Mouse (Mus musculus) forebrain, embryonic 11.5 days (tissue): Measurements from ENCODE around the gene Eif1b. TPM values are rescaled to one million over a fixed set of nuclear protein-coding genes. Genes with fewer than 3 reads are reported as not detected.
A peak's percentile ranks its signal among the peaks of the same experiment; 100 is the strongest.
"Not testable (repeated sequence)": the region's sequence is repeated elsewhere in the genome, so short reads cannot be mapped to it uniquely, and the experiment has no call there.

Experiments used
- ATAC-seq: fragments of 200-750 bp; cut with Nextera tagmentation; replicated peaks from 2 replicates; pipeline ENCODE4 v1.8.0; 2017; ENCODE audit warnings: moderate TSS enrichment; ENCODE audit not compliant: low FRiP score
- DNase-seq: peaks from one replicate; pipeline ENCODE4 v3.0.0-alpha.2; 2017; ENCODE audit warnings: low spot score
- H3K27ac ChIP-seq: fragments of 300-500 bp; sonication (generic); 2 replicates; pipeline ENCODE4 v1.5.1; 2014; ENCODE audit warnings: low read depth, low read length
- H3K27me3 ChIP-seq: fragments of 300-500 bp; sonication (generic); 2 replicates; pipeline ENCODE4 v1.6.1; 2014; ENCODE audit warnings: mild to moderate bottlenecking, low read length, mixed read lengths; ENCODE audit not compliant: control insufficient read depth, insufficient read depth
- H3K36me3 ChIP-seq: fragments of 300-500 bp; sonication (generic); 2 replicates; pipeline ENCODE4 v1.6.1; 2014; ENCODE audit warnings: mild to moderate bottlenecking, low read length, moderate library complexity, mixed read lengths; ENCODE audit not compliant: control insufficient read depth, insufficient read depth
- H3K4me1 ChIP-seq: fragments of 300-500 bp; sonication (generic); replicated peaks from 2 replicates; pipeline ENCODE4 v1.6.1; 2014; ENCODE audit warnings: low read length, mixed read lengths; ENCODE audit not compliant: control insufficient read depth, insufficient read depth
- H3K4me2 ChIP-seq: fragments of 300-500 bp; sonication (generic); 2 replicates; pipeline ENCODE4 v1.6.1; 2014; ENCODE audit warnings: low read depth, mild to moderate bottlenecking, low read length, moderate library complexity, mixed read lengths; ENCODE audit not compliant: severe bottlenecking
- H3K4me3 ChIP-seq: fragments of 300-500 bp; sonication (generic); 2 replicates; pipeline ENCODE4 v1.5.1; 2014; ENCODE audit warnings: low read depth, low read length
- H3K9ac ChIP-seq: fragments of 300-500 bp; sonication (generic); 2 replicates; pipeline ENCODE4 v1.6.1; 2014; ENCODE audit warnings: low read length
- H3K9me3 ChIP-seq: fragments of 300-500 bp; sonication (generic); 2 replicates; pipeline ENCODE4 v1.6.1; 2016; ENCODE audit warnings: low read length, mixed read lengths; ENCODE audit not compliant: control insufficient read depth
- WGBS: fragments of 180-500 bp; shearing (Covaris S2); extraction: QIAGEN DNeasy Blood & Tissue Kit; methylation state at CpG from one replicate; pipeline ENCODE4 v1.1.7; 2014; 5-methylcytosine and 5-hydroxymethylcytosine counted together
- polyA plus RNA-seq: library from polyadenylated mRNA; unstranded; fragments of >200 nt; fragmentation: Nextera tagmentation; extraction: Ambion mirVana; gene quantifications from 2 replicates; pipeline ENCODE4 v1.2.1, GENCODE M21; 2014

Eif1b gene
- polyA plus RNA-seq, 1 experiment from 2014 or later: 346 TPM

GRCm38 (mm10) chr9:120528815-120529510, 36.9 kb downstream of the Eif1b start:
- Histone ChIP-seq H3K27me3 (no peaks in the 10 kb centered on the region), H3K9me3 (no peaks in the 10 kb centered on the region), H3K4me2 (no peak overlapping the region), H3K4me3 (no peak overlapping the region), H3K9ac (no peak overlapping the region), H3K36me3 (no peaks in the 10 kb centered on the region), H3K4me1 (peaks cover 3% of the 10 kb centered on the region; the same call in 1 of the 2 replicates), H3K27ac (no peak overlapping the region)
- no peak for ATAC-seq
- WGBS: 85% methylated on average over 17 of the region's 17 CpGs
- no peak for DNase-seq

GRCm38 (mm10) chr9:120530471-120530870, 38.4 kb downstream of the Eif1b start:
- DNase-seq: no peak
- no peaks in the 10 kb centered on the region for H3K27me3 ChIP-seq
- no peak overlapping the region for H3K4me2 ChIP-seq
- no peak for ATAC-seq
- H3K9me3 ChIP-seq: no peaks in the 10 kb centered on the region
- H3K4me1 ChIP-seq: peaks cover 3% of the 10 kb centered on the region; the same call in 1 of the 2 replicates
- H3K36me3 ChIP-seq: no peaks in the 10 kb centered on the region
- 93% methylated on average over 5 of the region's 5 CpGs for WGBS
- no peak overlapping the region for H3K27ac ChIP-seq
- H3K4me3 ChIP-seq: no peak overlapping the region
- H3K9ac ChIP-seq: no peak overlapping the region

- Histone ChIP-seq H3K9me3 (no peaks in the 10 kb centered on the region), H3K36me3 (no peaks in the 10 kb centered on the region), H3K27ac (no peak overlapping the region), H3K27me3 (no peaks in the 10 kb centered on the region), H3K9ac (no peak overlapping the region), H3K4me2 (no peak overlapping the region), H3K4me1 (peaks cover 3% of the 10 kb centered on the region; the same call in 1 of the 2 replicates), H3K4me3 (no peak overlapping the region)
- ATAC-seq (no peak), DNase-seq (no peak)
- 89% methylated on average over 6 of the region's 6 CpGs for whole genome bisulfite sequencing
These were observed 40.0 kb downstream of the Eif1b start for GRCm38 (mm10) chr9:120532062-120532461.

GRCm38 (mm10) chr9:120532691-120533090, 40.7 kb downstream of the Eif1b start:
- Histone ChIP-seq H3K4me2 (no peak overlapping the region), H3K4me1 (no peaks in the 10 kb centered on the region), H3K36me3 (no peaks in the 10 kb centered on the region), H3K4me3 (no peak overlapping the region), H3K27me3 (no peaks in the 10 kb centered on the region), H3K27ac (no peak overlapping the region), H3K9ac (no peak overlapping the region), H3K9me3 (no peaks in the 10 kb centered on the region)
- no peak for ATAC-seq
- 87% methylated on average over 6 of the region's 6 CpGs for WGBS
- no peak for DNase-seq

- not testable (repeated sequence) for ATAC-seq, H3K27me3 ChIP-seq, H3K4me2 ChIP-seq, H3K9me3 ChIP-seq, H3K27ac ChIP-seq, H3K9ac ChIP-seq, DNase-seq, H3K36me3 ChIP-seq, H3K4me3 ChIP-seq, H3K4me1 ChIP-seq
- 94% methylated on average over 8 of the region's 8 CpGs for WGBS
These were observed 41.5 kb downstream of the Eif1b start for GRCm38 (mm10) chr9:120533446-120533950.

- Histone ChIP-seq H3K9me3 (no peaks in the 10 kb centered on the region), H3K9ac (peak within 1 kb of the TSS; percentile 43), H3K27ac (no peak within 1 kb of the TSS), H3K4me3 (peak within 1 kb of the TSS; percentile 32), H3K27me3 (peaks cover 12% of the 10 kb centered on the region), H3K4me1 (peaks cover 6% of the 10 kb centered on the region), H3K4me2 (peak within 1 kb of the TSS; percentile 78), H3K36me3 (no peaks in the 10 kb centered on the region)
- ATAC-seq (no peak), DNase-seq (peak; percentile 59)
- WGBS: 1% methylated on average over 31 of the region's 31 CpGs
These were observed 47.7 kb downstream of the Eif1b start, which contains the start of gene Entpd3 for GRCm38 (mm10) chr9:120539662-120540251. Entpd3 (plus strand) TSS chr9:120539818.

GRCm38 (mm10) chr9:120541411-120541810, 49.4 kb downstream of the Eif1b start:
- DNase-seq (no peak), ATAC-seq (no peak)
- no peaks in the 10 kb centered on the region for H3K36me3 ChIP-seq
- H3K4me1 ChIP-seq: peaks cover 6% of the 10 kb centered on the region
- no peak overlapping the region for H3K27ac ChIP-seq
- WGBS: no CpG with 5 or more reads among the region's 2 CpGs
- H3K9ac ChIP-seq: no peak overlapping the region
- no peaks in the 10 kb centered on the region for H3K9me3 ChIP-seq
- H3K27me3 ChIP-seq: peaks cover 12% of the 10 kb centered on the region
- no peak overlapping the region for H3K4me2 ChIP-seq
- no peak overlapping the region for H3K4me3 ChIP-seq

- Histone ChIP-seq H3K4me1 (peaks cover 6% of the 10 kb centered on the region), H3K4me3 (no peak overlapping the region), H3K9me3 (no peaks in the 10 kb centered on the region), H3K27ac (no peak overlapping the region), H3K27me3 (peaks cover 12% of the 10 kb centered on the region), H3K9ac (no peak overlapping the region), H3K4me2 (no peak overlapping the region), H3K36me3 (no peaks in the 10 kb centered on the region)
- DNase-seq (no peak), ATAC-seq (no peak)
- 44% methylated on average over 6 of the region's 6 CpGs for WGBS
These were observed 50.2 kb downstream of the Eif1b start for GRCm38 (mm10) chr9:120542241-120542640.
